Mouse (Mus musculus) olfactory bulb, adult 2 months (tissue): ENCODE measurements around the gene Lrrc8c. TPM values are rescaled to one million over a fixed set of nuclear protein-coding genes. Genes with fewer than 3 reads are reported as not detected.

ENCODE experiments used
- H3K27ac ChIP-seq: fragments of 200-500 bp; 2 replicates; pipeline ENCODE4 v1.5.1; 2012; ENCODE audit warnings: low read depth, low read length; ENCODE audit not compliant: insufficient read depth
- H3K4me1 ChIP-seq: fragments of 200-500 bp; 2 replicates; pipeline ENCODE4 v1.6.1; 2012; ENCODE audit warnings: low read length; ENCODE audit not compliant: control insufficient read depth, insufficient read depth
- H3K4me3 ChIP-seq: fragments of 200-500 bp; 2 replicates; pipeline ENCODE4 v1.5.1; 2012; ENCODE audit warnings: mild to moderate bottlenecking, low read depth, low read length, moderate library complexity; ENCODE audit not compliant: insufficient read depth
- CTCF ChIP-seq: fragments of 200-500 bp; IDR thresholded peaks from 2 replicates; pipeline ENCODE4 v1.5.1; 2012; ENCODE audit warnings: low read depth, mild to moderate bottlenecking, low read length, moderate library complexity; ENCODE audit not compliant: insufficient read depth
- POLR2A ChIP-seq: fragments of 200-500 bp; IDR thresholded peaks from 2 replicates; pipeline ENCODE4 v1.6.1; 2012; ENCODE audit warnings: mild to moderate bottlenecking, low read depth, low read length, moderate library complexity; ENCODE audit not compliant: insufficient read depth
- WGBS: fragments of 180-500 bp; shearing (Covaris S2); methylation state at CpG from one replicate; pipeline ENCODE4 v1.1.7; 2018; 5-methylcytosine and 5-hydroxymethylcytosine counted together
- polyA plus RNA-seq: library from polyadenylated mRNA; stranded (reverse); fragments of >200 nt; gene quantifications from 2 replicates; pipeline ENCODE4 v1.2.4, GENCODE M21; 2012; ENCODE audit warnings: low replicate concordance; ENCODE audit not compliant: missing spikeins, insufficient read depth, insufficient read length

Gene Lrrc8c
- polyA plus RNA-seq, 1 experiment, result not detected

GRCm38 (mm10) chr5:105618510-105618909, 99.3 kb downstream of the Lrrc8c start:
- Histone ChIP-seq H3K27ac (no peak overlapping the region), H3K4me3 (no peak overlapping the region), H3K4me1 (peaks cover 4% of the 10 kb centered on the region; the same call in 1 of the 2 replicates)
- TF ChIP-seq CTCF (no peak), POLR2A (no peak)

GRCm38 (mm10) chr5:105619666-105620065, 100.5 kb downstream of the Lrrc8c start:
- Histone ChIP-seq H3K4me1 (peaks cover 2% of the 10 kb centered on the region; the same call in 1 of the 2 replicates), H3K27ac (no peak overlapping the region), H3K4me3 (no peak overlapping the region)
- 84% methylated on average over 2 of the region's 2 CpGs for WGBS
- TF ChIP-seq CTCF, result no peak
- no peak for TF ChIP-seq POLR2A

- TF ChIP-seq POLR2A (no peak), CTCF (no peak)
- no peak overlapping the region for H3K4me3 ChIP-seq
- peaks cover 2% of the 10 kb centered on the region; the same call in 1 of the 2 replicates for H3K4me1 ChIP-seq
- no peak overlapping the region for H3K27ac ChIP-seq
- 44% methylated on average over 6 of the region's 6 CpGs for WGBS
These were observed 101.4 kb downstream of the Lrrc8c start for GRCm38 (mm10) chr5:105620505-105621116.

GRCm38 (mm10) chr5:105623074-105623713, 104.0 kb downstream of the Lrrc8c start:
- no peak for TF ChIP-seq POLR2A
- TF ChIP-seq CTCF, result no peak
- 74% methylated on average over 4 of the region's 4 CpGs for WGBS
- Histone ChIP-seq H3K4me3 (no peak overlapping the region), H3K27ac (no peak overlapping the region), H3K4me1 (no peaks in the 10 kb centered on the region; the same call in 1 of the 2 replicates)

- H3K27ac ChIP-seq, result no peak overlapping the region
- no peaks in the 10 kb centered on the region; the same call in 1 of the 2 replicates for H3K4me1 ChIP-seq
- 98% methylated on average over 3 of the region's 3 CpGs for WGBS
- H3K4me3 ChIP-seq, result no peak overlapping the region
- TF ChIP-seq POLR2A (no peak), CTCF (no peak)
These were observed 105.1 kb downstream of the Lrrc8c start for GRCm38 (mm10) chr5:105624257-105624656.

GRCm38 (mm10) chr5:105625504-105626150, 106.4 kb downstream of the Lrrc8c start:
- no peaks in the 10 kb centered on the region; the same call in 1 of the 2 replicates for H3K4me1 ChIP-seq
- H3K27ac ChIP-seq, result no peak overlapping the region
- H3K4me3 ChIP-seq, result no peak overlapping the region
- no peak for TF ChIP-seq CTCF
- TF ChIP-seq POLR2A, result no peak
- 88% methylated on average over 8 of the region's 8 CpGs for WGBS

GRCm38 (mm10) chr5:105626355-105626754, 107.2 kb downstream of the Lrrc8c start:
- Histone ChIP-seq H3K4me1 (no peaks in the 10 kb centered on the region), H3K27ac (no peak overlapping the region), H3K4me3 (no peak overlapping the region)
- 65% methylated on average over 3 of the region's 3 CpGs for WGBS
- TF ChIP-seq POLR2A, result no peak
- TF ChIP-seq CTCF, result no peak

GRCm38 (mm10) chr5:105627093-105627492, 107.9 kb downstream of the Lrrc8c start:
- no peak for TF ChIP-seq CTCF
- H3K4me3 ChIP-seq, result no peak overlapping the region
- H3K27ac ChIP-seq, result no peak overlapping the region
- WGBS, result 89% methylated on average over 5 of the region's 5 CpGs
- H3K4me1 ChIP-seq, result no peaks in the 10 kb centered on the region

- no peak overlapping the region for H3K4me3 ChIP-seq
- no peaks in the 10 kb centered on the region for H3K4me1 ChIP-seq
- TF ChIP-seq CTCF, result no peak
- H3K27ac ChIP-seq, result no peak overlapping the region
- 93% methylated on average over 1 of the region's 1 CpGs for WGBS
These were observed 110.8 kb downstream of the Lrrc8c start for GRCm38 (mm10) chr5:105629955-105630354.
